ENCODE assay signal across 28 mouse cellular contexts in genomic region chr10:123402460-123402859, GRCm38 (mm10).
"Had no signal": no experiment of that assay in that cellular context is flagged by ENCODE, and none has a peak within 500 bp of the region (broad histone marks: within the 10 kb centered on the region; RNA-seq: fewer than 3 reads in every experiment).

No protein-coding gene starts in this region.

- H3K4me3 ChIP-seq: gastrocnemius, adult 2 months; heart, adult 2 months; heart, embryonic 13.5 days; heart, embryonic 15.5 days; hindbrain, embryonic 10.5 days; hindbrain, embryonic 12.5 days; hindbrain, embryonic 15.5 days; intestine, embryonic 15.5 days; layer of hippocampus, adult 2 months; left cerebral cortex, adult 2 months; limb, embryonic 10.5 days; limb, embryonic 12.5 days; liver, embryonic 13.5 days; liver, embryonic 15.5 days had no signal

- ATAC-seq: inflammation-experienced regulatory T-cells, adult 6 months; intestine, embryonic 15.5 days; intestine, postnatal 0 days had no signal

- H3K9me3 ChIP-seq: heart, embryonic 15.5 days; hindbrain, embryonic 12.5 days; hindbrain, embryonic 15.5 days; intestine, embryonic 15.5 days; limb, embryonic 10.5 days; liver, embryonic 13.5 days; liver, embryonic 15.5 days had no signal

- H3K9ac ChIP-seq: heart, embryonic 13.5 days; heart, embryonic 15.5 days; hindbrain, embryonic 12.5 days; hindbrain, embryonic 15.5 days; intestine, embryonic 15.5 days; limb, embryonic 12.5 days; liver, embryonic 13.5 days; liver, embryonic 15.5 days had no signal

- H3K27me3 ChIP-seq: heart, embryonic 13.5 days; heart, embryonic 15.5 days; hindbrain, embryonic 12.5 days; hindbrain, embryonic 15.5 days; intestine, embryonic 15.5 days; limb, embryonic 12.5 days; liver, embryonic 13.5 days; liver, embryonic 15.5 days had no signal

- H3K27ac ChIP-seq: gastrocnemius, adult 2 months; heart, adult 2 months; heart, embryonic 13.5 days; heart, embryonic 15.5 days; hindbrain, embryonic 10.5 days; hindbrain, embryonic 12.5 days; hindbrain, embryonic 15.5 days; intestine, embryonic 15.5 days; layer of hippocampus, adult 2 months; left cerebral cortex, adult 2 months; limb, embryonic 10.5 days; limb, embryonic 12.5 days; liver, embryonic 13.5 days; liver, embryonic 15.5 days had no signal

- H3K4me1 ChIP-seq: heart, embryonic 13.5 days; heart, embryonic 15.5 days; hindbrain, embryonic 10.5 days; intestine, embryonic 15.5 days; limb, embryonic 12.5 days; liver, embryonic 13.5 days; liver, embryonic 15.5 days had no signal

- DNase-seq: gastrocnemius, adult 2 months; gastrocnemius, postnatal 10 days; gastrocnemius, postnatal 25 days; heart, adult 2 months; heart, postnatal 14 days; heart, postnatal 4 days; kidney, adult 18-20 months; kidney, adult 8-10 months; kidney, postnatal 10 days; kidney, postnatal 25 days; kidney, postnatal 4 days; liver; liver, embryonic 13.5 days had no signal

- H3K4me2 ChIP-seq: heart, embryonic 11.5 days; heart, embryonic 13.5 days; heart, embryonic 15.5 days; hindbrain, embryonic 12.5 days; hindbrain, embryonic 15.5 days; intestine, embryonic 15.5 days; limb, embryonic 12.5 days; liver, embryonic 11.5 days; liver, embryonic 13.5 days; liver, embryonic 15.5 days had no signal

- H3K36me3 ChIP-seq: heart, embryonic 13.5 days; heart, embryonic 15.5 days; hindbrain, embryonic 10.5 days; hindbrain, embryonic 12.5 days; hindbrain, embryonic 15.5 days; intestine, embryonic 15.5 days; limb, embryonic 10.5 days; limb, embryonic 12.5 days; liver, embryonic 13.5 days; liver, embryonic 15.5 days had no signal
